Mouse (Mus musculus) ovary, adult 18-20 months (tissue): ENCODE measurements around the gene Ccdc181.

Source experiments
- DNase-seq: peaks from one replicate; pipeline ENCODE4 v3.0.0; 2022; ENCODE audit warnings: low spot score, mixed read lengths

The Ccdc181 gene

DNA sequence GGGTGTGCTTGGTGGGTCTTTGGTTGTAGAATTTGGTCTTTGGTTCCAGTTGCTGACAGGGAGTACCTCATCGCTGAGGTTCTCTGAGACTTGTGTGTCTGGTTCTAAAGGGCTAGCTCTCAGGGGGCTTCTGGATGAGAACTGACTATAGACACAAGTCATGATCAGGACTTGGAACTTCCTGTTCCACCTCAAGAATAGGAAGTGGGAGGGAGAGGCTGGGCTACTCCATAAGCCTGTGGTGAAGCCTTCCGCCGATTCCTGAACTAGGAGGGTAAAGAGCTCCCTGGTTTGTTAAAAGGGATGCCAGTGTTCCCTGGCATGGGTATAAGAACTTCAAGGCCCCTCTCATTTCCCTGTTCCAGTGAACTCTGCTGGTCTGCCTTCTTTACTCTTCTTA lies 8.6 kb downstream of the Ccdc181 start:
- no peak for DNase-seq

- no peak for DNase-seq
These were observed 12.0 kb downstream of the Ccdc181 start for GRCm38 (mm10) chr1:164287406-164287805.

- DNase-seq = no peak
These were observed 16.7 kb downstream of the Ccdc181 start for GRCm38 (mm10) chr1:164292040-164292439.

DNA sequence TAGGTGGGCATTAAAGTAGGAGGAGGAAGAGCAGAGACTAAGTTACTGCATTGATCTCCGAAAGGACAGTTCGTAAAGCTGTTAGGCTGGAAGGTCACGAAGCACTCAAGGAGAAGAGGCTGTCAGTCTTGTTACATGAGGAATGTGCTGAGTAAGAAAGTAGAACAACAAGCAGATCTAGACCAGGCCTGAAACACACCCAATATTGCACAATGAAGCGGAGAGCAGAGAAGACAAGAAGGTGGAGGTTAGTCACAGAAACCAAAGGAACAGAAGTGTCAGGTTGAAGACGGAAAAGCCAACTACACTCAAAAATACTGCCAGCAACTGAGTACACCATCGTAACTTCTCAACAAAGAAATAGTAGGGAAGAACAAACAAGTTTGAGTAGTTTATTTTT lies 18.7 kb downstream of the Ccdc181 start:
- DNase-seq = no peak

- no peak for DNase-seq
These were observed 21.1 kb downstream of the Ccdc181 start for GRCm38 (mm10) chr1:164296473-164296872.

DNA sequence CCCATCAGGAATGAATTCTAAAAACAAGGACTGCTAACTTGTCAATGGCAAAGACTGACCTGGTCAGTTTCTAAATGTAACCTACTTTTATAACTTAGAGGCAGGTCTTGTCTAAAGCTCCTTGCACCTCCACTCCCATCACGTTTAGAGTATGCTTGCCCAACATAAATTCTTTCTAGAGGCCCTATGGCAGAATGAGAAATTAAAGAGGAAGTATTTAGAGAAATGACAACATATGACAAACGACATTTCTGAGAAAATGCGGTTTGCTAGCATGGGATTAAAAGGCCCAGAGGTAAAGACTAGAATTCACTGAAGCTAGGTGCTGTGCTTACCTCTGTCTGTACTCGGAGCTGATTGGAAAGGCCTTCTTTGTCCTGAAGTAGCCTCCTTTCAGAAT lies 26.6 kb downstream of the Ccdc181 start:
- no peak for DNase-seq

DNA sequence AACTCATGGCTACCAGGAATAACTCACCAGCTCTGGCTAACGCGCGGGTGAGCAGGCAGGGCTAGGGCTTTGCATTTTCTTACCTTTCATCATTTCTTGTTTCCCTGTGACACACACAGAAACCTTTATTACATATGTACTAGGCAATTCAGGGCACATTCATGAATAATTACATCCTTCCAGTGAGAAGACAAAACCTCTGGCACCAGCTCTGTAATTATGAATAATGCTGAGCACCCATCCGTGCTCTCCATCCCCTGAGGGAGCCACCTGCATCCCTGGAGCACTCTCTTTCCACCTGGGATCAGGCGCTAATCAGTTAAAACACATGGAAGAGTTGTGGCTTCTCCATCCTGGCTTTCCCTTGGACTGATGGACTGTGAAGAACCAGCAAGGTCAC lies 28.4 kb downstream of the Ccdc181 start, which contains the start of gene Nme7:
Gene Nme7, plus strand, starts transcription at position 301 of the 400 bp plus-strand sequence.
- no peak for DNase-seq

- peak; percentile 95 for DNase-seq
These were observed 31.9 kb downstream of the Ccdc181 start, which contains the start of gene Blzf1 for GRCm38 (mm10) chr1:164307124-164307751. Blzf1 (minus strand) TSS chr1:164307489.

DNA sequence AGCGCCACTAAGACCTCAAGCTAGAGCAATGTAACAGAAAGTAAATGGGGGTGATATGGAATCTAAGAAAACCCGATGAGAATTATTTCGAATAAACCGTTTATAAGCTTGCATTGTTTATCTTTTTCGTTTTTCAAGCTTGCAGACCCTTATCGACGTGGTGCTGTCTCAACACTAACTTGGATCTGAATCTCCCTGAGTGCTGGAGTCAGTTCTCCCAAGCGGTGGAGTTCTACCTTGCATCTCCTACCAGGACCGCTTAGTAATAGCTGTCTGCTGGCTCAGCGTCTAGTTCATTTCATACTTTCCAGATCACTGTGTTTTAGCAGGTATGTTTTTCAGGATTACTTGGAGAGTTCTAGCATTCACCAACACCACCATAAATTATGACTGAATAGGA lies 32.5 kb downstream of the Ccdc181 start:
- DNase-seq = no peak

DNA sequence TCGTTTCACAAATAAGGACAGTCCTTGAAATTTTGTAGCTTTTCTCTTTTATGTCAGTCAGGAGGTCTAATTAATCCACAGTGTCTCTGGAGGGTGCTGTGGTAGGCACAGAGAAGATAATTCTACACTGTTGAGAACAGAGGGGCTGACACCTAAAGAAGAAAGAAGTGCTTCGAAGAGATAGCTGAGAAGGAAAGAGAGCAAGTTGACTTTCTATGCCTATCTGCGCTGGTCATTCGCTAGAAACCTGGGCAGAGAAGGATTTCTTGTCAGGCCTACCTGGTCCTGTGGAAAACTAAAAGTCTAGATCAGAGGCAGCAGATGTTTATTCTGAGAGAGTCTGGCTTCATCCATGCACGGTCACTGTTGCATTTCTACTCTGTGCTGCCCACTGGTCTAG lies 38.7 kb downstream of the Ccdc181 start:
- DNase-seq = no peak

DNA sequence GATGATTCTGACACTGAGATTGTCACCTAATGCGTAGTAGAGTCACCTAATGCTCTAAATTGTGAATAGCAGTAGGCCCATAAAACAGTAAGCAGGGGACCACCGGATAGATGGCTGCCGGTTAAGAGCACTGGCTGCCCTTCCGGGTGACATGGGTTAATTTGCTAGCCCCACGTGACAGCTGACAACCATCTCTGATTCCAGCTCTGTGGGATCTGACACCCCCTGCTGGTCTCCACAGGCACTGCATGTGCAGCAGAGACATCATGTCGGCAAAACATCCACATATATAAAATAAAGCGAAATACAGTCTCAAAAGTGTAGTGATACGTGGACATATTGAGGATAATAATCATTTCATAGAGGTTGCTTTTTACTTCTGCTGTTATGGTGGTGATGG lies 39.9 kb downstream of the Ccdc181 start:
- no peak for DNase-seq

- DNase-seq = no peak
These were observed 41.3 kb downstream of the Ccdc181 start for GRCm38 (mm10) chr1:164316697-164317096.

GRCm38 (mm10) chr1:164317261-164317660 lies 41.9 kb downstream of the Ccdc181 start:
- no peak for DNase-seq

DNA sequence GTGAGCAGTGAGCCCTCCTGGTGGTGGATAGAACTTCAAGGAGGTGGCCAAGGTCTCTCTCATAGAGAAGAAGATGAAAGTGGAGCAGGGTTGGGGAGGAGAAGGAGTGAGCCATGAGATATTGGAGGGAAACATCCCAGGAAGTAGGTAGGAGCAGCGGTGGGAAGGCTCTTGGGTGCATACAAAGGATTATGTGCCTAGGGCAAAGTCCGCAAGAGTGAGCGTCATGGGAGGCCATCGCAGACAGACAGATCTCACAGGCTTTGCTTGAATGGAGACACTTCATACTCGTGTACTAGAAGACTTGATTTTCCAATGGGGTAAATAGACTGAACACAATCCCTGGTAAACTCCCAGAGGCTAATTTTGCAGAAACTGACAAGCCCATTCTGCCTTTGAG lies 43.1 kb downstream of the Ccdc181 start:
- DNase-seq = no peak

GRCm38 (mm10) chr1:164319542-164320140 lies 44.3 kb downstream of the Ccdc181 start:
- no peak for DNase-seq

- no peak for DNase-seq
These were observed 45.3 kb downstream of the Ccdc181 start for GRCm38 (mm10) chr1:164320731-164321130.

- no peak for DNase-seq
These were observed 46.0 kb downstream of the Ccdc181 start for GRCm38 (mm10) chr1:164321408-164321807.

DNA sequence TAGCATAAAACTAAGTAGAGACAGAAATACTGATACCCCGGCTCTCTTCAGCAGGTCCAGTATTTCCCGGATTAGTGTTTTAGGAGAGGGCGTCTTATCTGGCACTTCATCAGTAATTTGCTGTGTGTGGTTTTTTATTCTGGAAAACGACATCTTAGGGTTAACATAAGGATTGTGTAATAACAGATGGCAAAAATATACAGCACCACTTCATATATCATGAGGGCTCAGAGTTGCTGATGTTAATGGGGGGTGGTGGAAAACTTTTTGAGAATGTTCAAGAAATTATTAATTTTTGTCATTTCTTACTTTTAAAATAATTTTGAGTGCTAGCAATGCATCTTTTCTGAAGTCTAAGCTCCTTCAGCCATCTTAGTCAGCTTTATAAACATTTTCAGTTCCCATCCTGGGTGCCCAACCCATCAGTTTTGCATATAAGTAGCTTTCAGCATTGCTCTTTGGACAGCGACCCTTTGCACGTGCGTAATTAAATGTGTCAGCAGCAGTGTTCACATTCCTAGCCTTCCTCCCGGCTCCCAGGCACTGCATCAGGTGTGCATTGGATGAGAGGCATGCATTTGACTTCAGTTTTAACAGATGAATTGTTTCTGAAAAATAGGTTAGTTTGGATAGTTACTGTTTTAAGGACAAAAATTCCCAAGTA lies 47.7 kb downstream of the Ccdc181 start:
- no peak for DNase-seq

DNA sequence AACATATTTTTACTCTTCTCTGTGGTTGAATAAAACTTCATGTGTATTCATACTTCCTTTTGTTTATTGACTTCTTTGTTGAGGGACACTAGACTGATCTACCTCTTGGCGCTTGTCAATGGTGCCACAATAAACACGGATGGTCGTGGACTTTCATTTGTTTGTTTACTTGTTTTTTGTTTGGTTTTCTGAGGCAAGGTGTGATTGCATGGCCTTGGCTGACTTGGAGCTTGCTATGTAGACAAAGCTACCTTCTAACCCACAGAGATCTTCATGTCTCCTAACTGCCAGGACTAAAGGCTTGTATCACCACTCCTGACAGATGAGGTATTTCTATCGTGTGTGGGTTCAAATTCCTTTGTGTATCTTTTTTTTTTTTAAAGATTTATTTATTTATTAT lies 48.8 kb downstream of the Ccdc181 start:
- no peak for DNase-seq

DNA sequence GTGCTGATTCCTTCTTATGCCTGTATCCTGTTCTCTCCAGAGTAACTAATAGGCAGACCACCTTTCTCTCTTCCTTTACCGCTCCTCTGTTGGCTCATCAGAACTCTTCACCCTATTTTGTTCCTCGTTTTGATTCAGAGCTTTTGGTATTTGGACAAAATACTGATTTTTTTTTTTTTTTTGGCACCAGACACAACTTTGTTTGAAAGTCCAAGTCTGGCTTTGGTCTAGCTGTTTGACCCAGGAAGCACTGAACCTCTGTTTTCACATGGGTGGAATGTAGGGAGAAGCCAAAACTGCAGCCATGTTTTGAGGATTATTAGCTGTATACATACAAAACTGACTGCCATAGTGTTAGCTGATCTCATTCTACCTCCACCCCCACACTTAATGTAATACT lies 49.5 kb downstream of the Ccdc181 start:
- no peak for DNase-seq

GRCm38 (mm10) chr1:164326600-164327155 lies 51.3 kb downstream of the Ccdc181 start:
- no peak for DNase-seq

DNA sequence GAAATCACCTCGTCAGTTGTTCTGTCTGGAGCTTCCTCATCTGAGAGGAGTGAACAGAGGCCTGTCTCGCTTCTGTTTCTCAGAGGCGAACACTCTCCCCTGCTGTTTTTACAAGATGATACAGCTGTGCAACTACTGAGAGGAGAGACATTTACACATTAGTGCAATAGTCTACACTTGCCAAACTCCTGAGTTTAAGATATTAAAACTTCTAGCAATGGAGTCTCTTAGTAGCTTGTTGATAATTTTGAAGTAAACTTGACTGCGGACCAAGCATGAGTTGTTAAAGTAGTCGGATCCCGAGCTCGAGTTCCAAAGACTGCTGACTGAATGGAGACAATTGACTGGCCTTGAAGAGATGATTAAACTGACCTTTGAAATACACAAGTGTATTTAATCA lies 52.4 kb downstream of the Ccdc181 start:
- DNase-seq = no peak

DNA sequence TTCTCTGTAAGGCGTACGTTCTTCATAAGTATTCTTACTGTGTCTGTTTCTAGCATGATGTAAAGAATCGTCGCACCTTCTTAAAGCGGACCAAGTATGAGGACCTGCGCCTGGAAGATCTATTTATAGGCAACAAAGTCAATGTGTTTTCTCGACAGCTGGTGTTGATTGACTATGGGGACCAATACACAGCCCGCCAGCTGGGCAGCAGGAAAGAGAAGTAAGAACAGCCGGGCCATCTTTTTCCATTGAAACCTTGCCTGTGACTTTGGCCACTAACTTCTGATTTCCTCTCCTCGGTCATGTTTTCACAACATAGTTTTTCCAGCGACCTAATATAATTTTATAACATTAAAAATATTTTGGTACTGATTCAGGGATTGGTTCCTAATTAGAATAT lies 57.2 kb downstream of the Ccdc181 start:
- DNase-seq = no peak
